Mouse (Mus musculus) right cerebral cortex, postnatal 14 days (tissue): ENCODE results near the gene Adgrl1.

Experiments
- DNase-seq: peaks from one replicate; pipeline ENCODE4 v3.0.0; 2022

The Adgrl1 gene

GRCm38 (mm10) chr8:83902961-83903666 is 3.2 kb downstream of the Adgrl1 start:
- no peak for DNase-seq

GRCm38 (mm10) chr8:83908583-83908982 is 8.7 kb downstream of the Adgrl1 start:
- no peak for DNase-seq

- peak; percentile 68 for DNase-seq
Observed at GRCm38 (mm10) chr8:83909311-83909710, 9.4 kb downstream of the Adgrl1 start.

DNA sequence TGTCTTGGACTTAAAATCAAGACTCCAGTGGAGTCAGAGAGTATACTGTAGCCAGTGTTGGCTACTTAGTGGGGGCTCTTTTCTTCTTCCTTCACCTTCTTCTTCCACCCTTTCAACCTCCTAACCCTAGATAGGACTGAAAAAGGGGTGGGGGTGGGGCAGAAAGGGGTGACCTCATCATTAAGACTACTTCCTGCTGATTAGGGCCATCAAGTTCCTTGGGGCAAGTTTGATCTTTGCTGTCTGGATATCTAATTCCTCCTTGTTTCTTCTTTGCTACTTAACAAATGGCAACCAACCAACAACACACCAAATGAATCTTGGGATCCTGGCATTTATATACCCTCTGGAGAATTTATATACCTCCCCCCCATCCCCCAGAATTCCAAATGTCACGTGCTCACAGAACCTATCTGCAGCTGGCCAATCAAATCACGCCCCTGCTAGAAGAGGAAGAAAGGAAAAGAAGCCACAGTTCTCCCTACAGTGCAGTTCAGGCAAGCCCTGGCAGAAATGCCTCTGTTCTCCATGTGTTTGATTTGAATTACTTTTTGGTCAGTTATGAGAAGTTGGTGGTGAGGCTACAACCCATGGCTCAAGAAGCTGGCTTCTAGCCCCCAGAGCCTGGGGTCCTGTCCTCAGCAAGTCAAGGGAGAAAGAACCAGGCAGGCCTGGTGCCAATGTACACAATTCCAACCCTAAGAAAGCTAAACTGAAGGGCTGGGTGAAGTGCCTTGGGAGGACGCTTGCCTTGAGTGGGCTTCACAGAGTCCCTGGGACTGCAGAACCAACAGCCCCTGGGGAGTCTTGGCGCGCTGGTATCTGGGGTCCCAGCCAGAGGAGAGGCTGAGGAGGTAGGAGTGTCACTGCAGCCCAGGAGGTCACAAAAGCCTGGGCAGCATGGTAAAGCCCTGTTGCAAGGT is 12.2 kb downstream of the Adgrl1 start:
- no peak for DNase-seq

DNA sequence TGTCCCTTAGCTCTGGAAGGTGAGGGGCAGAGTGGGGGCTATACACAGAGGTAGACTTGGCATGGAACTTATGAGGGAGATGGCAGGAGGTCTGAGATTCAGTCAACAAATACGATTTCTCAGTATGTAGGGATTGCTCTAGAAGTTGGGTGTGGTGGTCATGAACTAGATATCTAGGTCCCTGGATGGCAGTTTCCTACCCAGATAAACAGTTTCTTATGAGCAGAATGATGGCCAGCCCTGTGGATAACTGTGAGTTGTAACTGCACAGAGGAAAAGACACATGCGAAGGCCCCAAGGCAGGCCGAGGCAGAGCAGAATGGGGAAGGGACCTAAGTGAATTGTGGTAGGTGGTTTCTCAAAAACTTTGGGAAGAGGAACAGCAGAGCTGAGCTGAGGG is 14.3 kb downstream of the Adgrl1 start:
- no peak for DNase-seq

DNA sequence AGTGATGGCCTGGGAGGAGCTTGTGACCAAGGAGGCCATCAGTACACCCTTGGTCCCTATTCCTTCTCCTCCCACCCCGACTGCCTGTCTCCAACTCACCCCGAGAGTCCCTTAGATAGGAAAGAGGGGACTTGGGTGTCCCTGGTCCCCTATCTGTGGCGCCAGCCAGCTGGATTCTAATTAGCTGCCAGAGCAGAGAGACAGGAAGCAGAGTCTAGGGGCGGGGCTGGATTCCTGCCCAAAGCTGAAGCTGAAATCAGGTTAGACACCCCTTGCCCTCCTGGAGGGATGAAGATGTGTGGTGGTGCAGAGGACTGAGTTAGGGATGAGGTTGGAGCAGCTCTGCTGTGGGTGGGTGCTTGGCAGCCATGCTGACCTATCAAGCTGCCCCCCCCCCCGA is 15.0 kb downstream of the Adgrl1 start:
- DNase-seq = peak; percentile 51

DNA sequence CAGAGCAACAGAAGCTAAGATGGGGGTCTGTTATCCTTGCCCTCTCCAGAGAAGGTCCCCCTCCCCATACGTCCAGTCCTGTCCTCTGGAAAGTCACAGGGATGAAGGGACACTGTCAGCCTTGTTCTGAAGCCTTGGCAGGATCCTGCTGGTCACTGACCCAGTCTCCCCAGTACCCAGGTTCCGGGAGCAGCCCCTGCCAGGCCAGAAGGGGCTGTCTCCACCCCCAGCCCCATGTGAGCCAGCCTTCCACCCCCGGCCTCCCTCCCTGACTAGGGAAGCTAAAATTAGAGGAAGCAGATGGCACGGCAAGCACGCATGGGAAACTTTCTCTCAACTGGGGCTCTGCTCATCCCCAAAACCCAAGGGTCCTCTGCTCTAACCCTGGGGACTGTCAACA is 16.1 kb downstream of the Adgrl1 start:
- peak; percentile 70 for DNase-seq

- DNase-seq = peak; percentile 41
Observed at GRCm38 (mm10) chr8:83917566-83917965, 17.7 kb downstream of the Adgrl1 start.

DNA sequence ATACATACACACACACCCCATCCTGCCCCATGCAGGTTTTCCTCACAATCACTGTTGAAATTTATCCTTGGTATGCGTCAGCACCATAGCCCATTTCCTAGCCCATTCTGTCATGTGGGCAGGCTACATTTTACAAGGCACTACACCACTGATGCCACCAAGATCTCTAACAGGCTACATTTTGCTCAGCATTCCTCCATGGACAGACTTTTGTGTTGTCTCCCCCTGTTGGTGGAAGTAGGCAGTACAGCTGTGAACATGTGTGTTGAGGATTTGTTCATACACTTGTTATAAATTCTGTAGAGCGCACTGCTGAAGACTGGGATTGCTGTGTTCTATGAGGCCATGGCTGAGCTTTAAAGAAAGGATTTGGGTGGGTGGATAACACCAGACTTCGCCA is 21.7 kb downstream of the Adgrl1 start:
- DNase-seq = peak; percentile 88

- DNase-seq = no peak
Observed at GRCm38 (mm10) chr8:83922727-83923126, 22.8 kb downstream of the Adgrl1 start.

DNA sequence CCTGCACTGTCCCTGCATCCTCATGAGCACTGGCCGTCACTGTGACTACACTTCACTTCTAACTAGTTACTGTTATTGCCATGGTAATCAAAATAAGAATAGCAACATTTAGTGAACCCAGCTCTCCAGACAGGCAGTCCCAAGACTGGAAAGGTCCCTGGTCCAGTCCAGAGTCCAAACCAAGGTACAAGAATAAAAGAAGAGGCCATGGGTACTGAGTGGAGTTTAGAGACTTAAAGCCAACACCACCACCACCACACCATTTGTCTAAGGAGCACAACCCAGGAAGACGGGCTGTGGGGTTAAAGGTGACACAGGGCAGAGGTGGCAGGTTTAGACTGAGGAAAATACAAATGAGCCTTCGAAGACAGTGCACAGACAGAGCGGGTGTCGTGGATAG is 24.7 kb downstream of the Adgrl1 start:
- no peak for DNase-seq

GRCm38 (mm10) chr8:83926266-83926665 is 26.4 kb downstream of the Adgrl1 start:
- no peak for DNase-seq

GRCm38 (mm10) chr8:83934222-83934621 is 34.3 kb downstream of the Adgrl1 start:
- DNase-seq = no peak

GRCm38 (mm10) chr8:83934994-83935393 is 35.1 kb downstream of the Adgrl1 start:
- no peak for DNase-seq

GRCm38 (mm10) chr8:83935435-83935834 is 35.5 kb downstream of the Adgrl1 start:
- no peak for DNase-seq

GRCm38 (mm10) chr8:83937645-83938044 is 37.7 kb downstream of the Adgrl1 start:
- DNase-seq = no peak

GRCm38 (mm10) chr8:83938330-83938729 is 38.4 kb downstream of the Adgrl1 start:
- no peak for DNase-seq

GRCm38 (mm10) chr8:83941066-83941677 is 41.3 kb downstream of the Adgrl1 start:
- DNase-seq = no peak

GRCm38 (mm10) chr8:83942446-83942845 is 42.5 kb downstream of the Adgrl1 start:
- DNase-seq = no peak

DNA sequence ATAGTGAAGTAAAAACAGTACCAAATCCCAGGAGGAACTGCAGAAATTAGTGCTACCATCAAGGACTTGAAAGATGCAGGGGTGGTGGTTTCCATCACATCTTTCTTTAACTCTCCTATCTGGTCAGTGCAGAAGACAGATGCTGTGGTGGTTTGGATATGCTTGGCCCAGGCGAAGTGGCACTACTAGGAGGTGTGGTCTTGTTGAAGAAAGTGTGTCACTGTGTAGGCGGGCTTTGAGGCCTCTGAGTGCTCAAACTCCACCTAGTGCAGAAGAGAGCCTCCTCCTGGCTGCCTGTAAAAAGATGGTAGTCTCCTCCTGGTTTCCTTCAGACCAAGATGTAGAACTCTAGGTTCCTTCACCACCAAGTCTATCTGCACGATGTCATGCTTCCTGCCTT is 45.6 kb downstream of the Adgrl1 start:
- DNase-seq = no peak

- DNase-seq = no peak
Observed at GRCm38 (mm10) chr8:83954749-83955105, 54.8 kb downstream of the Adgrl1 start.

DNA sequence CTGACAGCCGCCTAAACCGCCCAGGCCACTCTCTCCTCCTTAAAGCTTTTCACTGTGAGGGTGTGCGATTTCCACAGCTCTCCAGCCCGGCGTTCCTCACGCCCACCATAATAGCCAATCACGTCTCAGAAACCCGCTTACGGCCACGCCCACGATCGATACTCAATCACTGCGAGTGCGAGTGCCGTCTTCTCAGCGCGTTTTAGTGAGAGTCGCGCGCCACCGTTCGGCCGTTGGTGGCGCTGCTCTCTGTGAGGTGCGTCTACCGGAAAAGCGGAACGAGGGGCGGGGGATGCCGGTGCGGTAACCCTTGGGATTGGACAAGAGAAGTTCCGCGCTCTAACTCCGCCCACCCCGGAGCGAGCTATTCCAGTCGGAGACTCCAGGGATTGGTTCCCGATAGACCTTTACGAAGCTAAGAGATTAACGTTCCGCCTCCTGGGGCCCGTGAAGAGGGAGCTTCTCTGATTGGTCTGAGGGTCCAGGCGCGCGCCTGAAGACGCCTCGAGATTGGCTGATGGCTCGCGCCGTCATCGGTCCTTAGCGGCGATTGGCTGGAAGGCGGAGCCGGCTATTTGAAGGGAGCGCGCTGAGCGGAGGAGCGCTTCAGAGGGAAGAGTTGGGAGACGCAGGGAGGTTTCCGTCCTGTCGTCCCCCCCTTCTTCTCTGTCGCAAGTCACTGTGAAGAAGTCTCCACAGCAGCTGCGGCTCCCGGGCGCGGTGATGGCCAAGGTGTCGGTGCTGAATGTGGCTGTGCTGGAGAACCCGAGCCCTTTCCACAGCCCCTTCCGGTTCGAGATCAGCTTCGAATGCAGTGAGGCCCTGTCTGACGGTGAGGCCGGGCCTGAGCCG is 55.4 kb downstream of the Adgrl1 start, which contains the start of the genes Gm10644 and Asf1b:
Gene Gm10644, minus strand, starts transcription at position 100 of the 852 bp plus-strand sequence.
Gene Asf1b, plus strand, starts transcription at position 402 of the 852 bp plus-strand sequence.
- DNase-seq = peak; percentile 99

DNA sequence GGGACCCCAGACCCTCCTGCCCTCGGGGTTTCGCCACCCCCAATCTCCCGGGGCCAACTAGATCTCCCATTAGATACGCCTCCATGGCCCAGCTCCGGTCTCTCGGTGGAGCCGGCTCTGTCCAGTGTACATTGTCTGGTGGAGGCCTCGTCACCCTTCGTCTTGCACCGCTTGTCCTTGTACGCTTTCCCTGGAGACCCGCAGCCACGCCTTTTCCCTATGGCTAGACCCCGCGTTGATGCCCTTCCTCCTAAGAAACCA is 56.0 kb downstream of the Adgrl1 start:
- no peak for DNase-seq
